Mouse (Mus musculus) cerebellum, adult 2 months (tissue): ENCODE results near the gene Leng1. TPM values are rescaled to one million over a fixed set of nuclear protein-coding genes. Genes with fewer than 3 reads are reported as not detected.

ENCODE experiments used
- DNase-seq, 2 experiments: peaks; one replicate each; pipeline ENCODE4 v3.0.0; 2021
- H3K27ac ChIP-seq: fragments of 200-500 bp; 2 replicates; pipeline ENCODE4 v1.5.1; 2012; ENCODE audit warnings: low read length, control low read depth, inconsistent platforms; ENCODE audit not compliant: insufficient read depth
- H3K27me3 ChIP-seq: fragments of 200-500 bp; 2 replicates; pipeline ENCODE4 v1.6.1; 2012; ENCODE audit warnings: inconsistent platforms, mild to moderate bottlenecking, low read length, moderate library complexity; ENCODE audit not compliant: control insufficient read depth, insufficient read depth
- H3K4me1 ChIP-seq: fragments of 200-500 bp; 2 replicates; pipeline ENCODE4 v1.6.1; 2011; ENCODE audit warnings: low read length; ENCODE audit not compliant: control insufficient read depth, insufficient read depth
- H3K4me3 ChIP-seq: fragments of 200-500 bp; replicated peaks from 2 replicates; pipeline ENCODE3; 2011; ENCODE audit warnings: mild to moderate bottlenecking, low read depth, low read length, control low read depth; ENCODE audit not compliant: insufficient read depth
- CTCF ChIP-seq: fragments of 200-500 bp; IDR thresholded peaks from 2 replicates; pipeline ENCODE4 v1.5.1; 2011; ENCODE audit warnings: low read depth, mild to moderate bottlenecking, control low read depth, low read length, moderate library complexity, borderline replicate concordance; ENCODE audit not compliant: insufficient read depth
- POLR2A ChIP-seq: fragments of 200-500 bp; IDR thresholded peaks from 2 replicates; pipeline ENCODE4 v1.6.1; 2011; ENCODE audit warnings: low read length, control low read depth, borderline replicate concordance; ENCODE audit not compliant: insufficient read depth
- WGBS: fragments of 180-500 bp; shearing (Covaris S2); methylation state at CpG from one replicate; pipeline ENCODE4 v1.1.7; 2018; 5-methylcytosine and 5-hydroxymethylcytosine counted together
- polyA plus RNA-seq: library from polyadenylated mRNA; depleted of rRNA; stranded (reverse); fragments of >200 nt; gene quantifications from 2 replicates; pipeline ENCODE4 v1.2.3, GENCODE M21; 2012

Gene Leng1
- polyA plus RNA-seq, 1 experiment, result 12.9 TPM

GRCm38 (mm10) chr7:3694076-3694948 lies 28.7 kb upstream of the Leng1 start:
- Histone ChIP-seq H3K27ac (peak overlapping the region; percentile 63), H3K4me3 (peak overlapping the region; percentile 86)
- DNase-seq, result peak; percentile 49 to 51

GRCm38 (mm10) chr7:3693809-3694075 lies 28.1 kb upstream of the Leng1 start:
- TF ChIP-seq CTCF, result no peak
- TF ChIP-seq POLR2A, result no peak
- Histone ChIP-seq H3K4me3 (peak overlapping the region; percentile 86), H3K27me3 (no peaks in the 10 kb centered on the region), H3K27ac (peak overlapping the region; percentile 63), H3K4me1 (no peaks in the 10 kb centered on the region)
- no peak for DNase-seq
- under 1% methylated on average over 18 of the region's 18 CpGs for WGBS

More at GRCm38 (mm10) chr7:3694076-3694948, 28.7 kb upstream of the Leng1 start:
- WGBS, result under 1% methylated on average over 55 of the region's 55 CpGs
- no peaks in the 10 kb centered on the region for H3K4me1 ChIP-seq
- H3K27me3 ChIP-seq, result no peaks in the 10 kb centered on the region
- TF ChIP-seq POLR2A, result no peak
- no peak for TF ChIP-seq CTCF

GRCm38 (mm10) chr7:3692987-3693808 lies 27.6 kb upstream of the Leng1 start, which contains the start of gene Mboat7:
Gene Mboat7, minus strand, starts transcription at chr7:3693523.
- peak within 1 kb of the TSS; percentile 63 for H3K27ac ChIP-seq
- no peak for TF ChIP-seq CTCF
- peak; percentile 86; the same call in 1 of the 2 replicates for TF ChIP-seq POLR2A
- H3K27me3 ChIP-seq, result no peaks in the 10 kb centered on the region
- peak; percentile 94 to 95 for DNase-seq
- H3K4me1 ChIP-seq, result no peaks in the 10 kb centered on the region
- peak within 1 kb of the TSS; percentile 86 for H3K4me3 ChIP-seq
- WGBS, result under 1% methylated on average over 55 of the region's 55 CpGs

DNA sequence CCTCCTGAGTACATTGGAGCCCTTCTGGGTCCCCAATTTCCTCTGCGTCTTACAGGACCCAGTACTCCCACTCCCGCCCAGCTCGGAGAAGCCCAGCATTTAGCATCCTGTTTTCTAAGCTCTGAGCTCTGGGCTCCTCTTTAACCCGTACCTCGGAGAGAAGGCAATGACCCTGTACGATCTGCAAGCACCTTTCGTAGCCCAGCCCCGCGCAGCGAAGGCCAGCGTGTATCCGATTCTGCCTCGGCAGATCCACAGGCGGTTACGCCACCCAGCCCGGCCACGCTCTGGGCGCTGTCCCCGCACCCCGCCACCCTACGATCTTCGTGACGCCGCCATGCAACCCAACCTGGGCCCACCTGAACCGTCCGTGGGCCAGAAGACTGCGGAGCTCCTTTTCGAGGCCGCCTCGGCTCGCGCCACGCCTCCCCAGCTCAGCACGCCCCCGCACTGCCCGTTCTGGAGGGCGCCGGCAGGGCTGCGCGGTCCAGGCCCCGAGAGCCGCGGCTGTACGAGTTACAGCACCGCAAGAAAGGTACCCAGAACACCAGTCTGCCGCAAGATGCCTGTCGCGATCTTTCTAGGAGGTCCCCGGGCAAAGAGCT lies 26.8 kb upstream of the Leng1 start, which contains the start of gene Tsen34:
Gene Tsen34, plus strand, starts transcription at position 482 of the 605 bp plus-strand sequence.
- no peak for DNase-seq
- peak within 1 kb of the TSS; percentile 63 for H3K27ac ChIP-seq
- no peaks in the 10 kb centered on the region for H3K27me3 ChIP-seq
- no peak for TF ChIP-seq POLR2A
- TF ChIP-seq CTCF, result no peak
- under 1% methylated on average over 49 of the region's 49 CpGs for WGBS
- H3K4me1 ChIP-seq, result no peaks in the 10 kb centered on the region
- peak within 1 kb of the TSS; percentile 86 for H3K4me3 ChIP-seq

- Histone ChIP-seq H3K27ac (no peak overlapping the region), H3K4me3 (peak overlapping the region; percentile 86), H3K27me3 (no peaks in the 10 kb centered on the region), H3K4me1 (no peaks in the 10 kb centered on the region)
- 49% methylated on average over 3 of the region's 3 CpGs for WGBS
- no peak for DNase-seq
- TF ChIP-seq POLR2A, result no peak
- no peak for TF ChIP-seq CTCF
These were observed 26.3 kb upstream of the Leng1 start for GRCm38 (mm10) chr7:3691919-3692318.

- 68% methylated on average over 31 of the region's 31 CpGs for WGBS
- no peak for TF ChIP-seq CTCF
- TF ChIP-seq POLR2A, result no peak
- Histone ChIP-seq H3K27ac (no peak overlapping the region; the same call in 1 of the 2 replicates), H3K4me3 (no peak overlapping the region), H3K4me1 (no peaks in the 10 kb centered on the region), H3K27me3 (no peaks in the 10 kb centered on the region)
- peak; percentile 70 to 79 for DNase-seq
These were observed 20.0 kb upstream of the Leng1 start for GRCm38 (mm10) chr7:3685400-3686187.

DNA sequence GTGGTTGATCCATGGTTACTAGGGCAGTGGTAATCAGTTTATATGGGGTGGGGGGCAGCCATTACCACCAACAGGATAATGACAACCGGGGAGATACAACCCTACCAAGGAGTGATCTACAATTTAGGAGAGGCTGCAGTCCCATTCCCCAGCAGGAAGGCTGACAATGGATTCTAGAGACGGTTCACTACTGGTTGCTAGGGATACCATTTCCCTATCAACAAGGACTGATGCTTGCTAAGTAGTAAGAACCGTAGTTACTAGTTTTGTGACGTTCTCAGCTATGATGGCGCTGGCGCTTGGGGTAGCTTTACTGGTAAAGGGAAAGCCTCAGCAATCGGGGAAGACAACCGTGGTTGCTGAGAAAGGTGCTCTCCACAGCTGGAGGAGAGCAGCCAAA lies 19.1 kb upstream of the Leng1 start:
- no peak for DNase-seq
- no peaks in the 10 kb centered on the region for H3K4me1 ChIP-seq
- H3K27ac ChIP-seq, result no peak overlapping the region
- H3K4me3 ChIP-seq, result no peak overlapping the region
- TF ChIP-seq CTCF (no peak), POLR2A (no peak)
- no peaks in the 10 kb centered on the region for H3K27me3 ChIP-seq
- 68% methylated on average over 8 of the region's 8 CpGs for WGBS
